Mouse (Mus musculus): ENCODE data around the gene Mast2. TPM values are rescaled to one million over a fixed set of nuclear protein-coding genes. Genes with fewer than 3 reads are reported as not detected.
A peak's percentile ranks its signal among the peaks of the same experiment; 100 is the strongest.

Mast2 gene
- polyA plus RNA-seq, 1 experiment from 2014 or later: 12.8 TPM

DNA sequence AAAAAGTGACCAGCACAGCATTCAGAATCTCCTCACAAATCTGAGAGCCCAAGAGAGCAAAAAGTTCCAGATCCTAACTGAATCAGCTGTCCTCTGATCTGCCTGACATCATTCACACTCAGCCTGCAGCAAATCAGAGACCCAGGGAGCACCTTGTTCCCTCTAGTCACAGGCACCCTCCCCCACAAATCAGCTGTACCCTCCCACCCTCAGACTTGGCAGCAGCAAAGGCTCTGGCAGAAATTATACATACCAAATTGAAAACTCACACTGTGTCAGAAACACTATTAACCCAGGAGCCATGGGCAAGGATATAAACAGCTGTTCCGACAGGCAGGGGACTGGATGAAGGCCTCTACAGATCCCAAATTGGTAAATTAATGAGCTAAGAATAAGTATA is 92.3 kb downstream of the Mast2 start:
- H3K36me3 ChIP-seq (ENCODE audit: inconsistent target): no peaks in the 10 kb centered on the region
- H3K4me3 ChIP-seq (ENCODE audit: inconsistent target): no peak overlapping the region
- no peaks in the 10 kb centered on the region for H3K79me2 ChIP-seq (ENCODE audit: inconsistent target)
- WGBS (ENCODE audit: missing documents): 100% methylated on average over 1 of the region's 1 CpGs
- H3K27ac ChIP-seq: no peak overlapping the region

DNA sequence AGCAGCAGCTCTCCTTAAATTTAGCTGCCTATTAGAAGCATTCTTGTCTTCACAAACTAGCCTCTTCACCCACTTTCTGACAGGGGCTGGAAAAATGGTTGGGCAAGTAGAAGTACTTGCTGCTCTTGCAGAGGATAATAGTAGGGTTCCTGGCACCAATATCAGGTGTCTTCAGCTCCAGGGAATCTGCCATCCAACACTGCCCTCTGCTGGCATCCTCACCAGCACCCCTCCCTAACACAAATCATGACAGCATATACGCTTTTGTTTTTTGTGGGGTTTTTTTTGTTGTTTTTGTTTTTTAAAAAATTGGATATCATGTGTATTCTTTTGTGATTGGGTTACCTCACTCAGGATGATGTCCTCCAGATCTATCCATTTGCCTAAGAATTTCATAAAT is 105.9 kb downstream of the Mast2 start:
- H3K27ac ChIP-seq: no peak overlapping the region
- no peak overlapping the region for H3K4me3 ChIP-seq (ENCODE audit: inconsistent target)
- 100% methylated on average over 1 of the region's 1 CpGs for WGBS (ENCODE audit: missing documents)
- no peaks in the 10 kb centered on the region for H3K79me2 ChIP-seq (ENCODE audit: inconsistent target)
- no peaks in the 10 kb centered on the region for H3K36me3 ChIP-seq (ENCODE audit: inconsistent target)

DNA sequence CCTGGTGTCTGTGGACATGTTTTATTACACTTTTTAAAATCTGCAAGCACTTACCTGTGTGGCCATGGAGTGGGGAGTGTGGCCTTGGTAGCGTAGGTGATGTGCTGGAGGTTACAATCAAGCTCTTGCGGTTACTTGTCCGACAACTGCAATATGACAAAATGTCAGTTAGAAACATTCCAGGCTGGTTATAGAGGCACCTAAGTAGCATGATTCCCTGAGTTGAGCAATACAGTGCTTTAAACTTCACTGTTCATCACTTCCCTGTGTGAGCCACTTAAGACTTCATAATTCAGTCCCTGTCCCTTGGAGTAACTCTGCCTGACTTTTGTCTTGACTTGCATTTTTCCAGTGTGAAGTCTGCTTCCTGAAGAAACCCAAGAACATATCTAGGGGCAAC is 111.1 kb downstream of the Mast2 start:
- no peak overlapping the region for H3K4me3 ChIP-seq (ENCODE audit: inconsistent target)
- H3K36me3 ChIP-seq (ENCODE audit: inconsistent target): no peaks in the 10 kb centered on the region
- H3K27ac ChIP-seq: no peak overlapping the region
- 100% methylated on average over 3 of the region's 3 CpGs for WGBS (ENCODE audit: missing documents)
- H3K79me2 ChIP-seq (ENCODE audit: inconsistent target): no peaks in the 10 kb centered on the region

DNA sequence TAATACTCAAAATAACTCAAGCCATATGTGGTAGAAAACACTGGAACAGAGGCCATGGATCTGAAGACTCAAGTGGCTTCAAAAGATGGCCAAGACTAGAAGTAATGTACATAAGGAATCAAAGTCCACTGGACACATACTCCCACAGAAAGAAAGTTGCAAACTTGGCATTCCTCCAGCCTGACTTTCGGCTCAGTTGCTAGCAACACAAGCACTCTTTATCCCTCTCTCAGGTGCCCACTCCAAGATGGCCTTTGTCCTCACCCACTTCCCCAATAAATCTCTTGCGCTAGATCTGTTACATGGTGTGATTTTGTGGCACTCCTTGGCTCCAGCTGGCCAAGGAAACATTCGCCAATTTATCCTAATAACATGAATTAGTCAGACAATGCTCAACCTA is 111.5 kb downstream of the Mast2 start:
- 98% methylated on average over 3 of the region's 3 CpGs for WGBS (ENCODE audit: missing documents)
- Histone ChIP-seq H3K27ac (no peak overlapping the region), H3K4me3 (ENCODE audit: inconsistent target) (no peak overlapping the region), H3K79me2 (ENCODE audit: inconsistent target) (no peaks in the 10 kb centered on the region), H3K36me3 (ENCODE audit: inconsistent target) (no peaks in the 10 kb centered on the region)

DNA sequence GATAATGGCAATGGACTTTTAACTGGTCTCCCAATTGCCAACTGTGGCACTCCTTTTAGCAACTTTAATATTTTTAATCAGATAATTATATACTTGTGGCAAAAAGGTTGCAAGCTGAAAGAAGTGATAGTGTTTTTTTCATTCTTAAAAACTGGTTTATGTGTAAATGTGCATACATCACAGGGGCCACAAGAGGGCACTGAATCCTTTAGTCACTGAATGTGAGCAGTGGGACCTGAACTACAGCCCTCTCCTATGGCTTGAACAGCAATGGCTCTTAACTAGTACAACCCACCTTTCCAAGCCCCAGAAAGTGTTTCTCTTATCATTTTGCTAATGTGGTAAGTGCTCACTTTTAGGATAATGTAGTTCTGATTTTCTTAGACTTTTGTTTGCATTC is 121.9 kb downstream of the Mast2 start:
- Histone ChIP-seq H3K36me3 (ENCODE audit: inconsistent target) (no peaks in the 10 kb centered on the region), H3K27ac (no peak overlapping the region), H3K4me3 (ENCODE audit: inconsistent target) (no peak overlapping the region), H3K79me2 (ENCODE audit: inconsistent target) (no peaks in the 10 kb centered on the region)

DNA sequence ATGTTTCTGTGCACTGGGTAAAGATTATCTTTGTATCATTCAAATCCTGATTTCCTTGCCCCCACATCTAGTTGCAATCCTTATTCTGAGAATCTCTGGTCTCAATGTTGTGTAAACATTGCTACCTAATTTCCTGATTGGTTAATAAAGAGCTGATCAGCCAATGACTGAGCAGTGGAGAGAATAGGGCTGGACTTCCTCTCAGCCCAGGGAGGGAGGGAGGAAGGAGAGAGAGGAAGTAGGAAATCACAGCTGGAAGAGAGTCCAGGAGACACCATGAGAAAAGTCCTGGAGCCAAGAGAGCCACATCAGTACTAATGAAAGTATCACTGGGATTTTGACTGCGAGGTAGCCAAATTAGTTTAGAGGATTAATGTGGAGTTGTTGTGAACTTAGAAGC is 127.7 kb downstream of the Mast2 start:
- H3K27ac ChIP-seq: no peak overlapping the region
- H3K79me2 ChIP-seq (ENCODE audit: inconsistent target): no peaks in the 10 kb centered on the region
- 90% methylated on average over 1 of the region's 1 CpGs for WGBS (ENCODE audit: missing documents)
- no peak overlapping the region for H3K4me3 ChIP-seq (ENCODE audit: inconsistent target)
- no peaks in the 10 kb centered on the region for H3K36me3 ChIP-seq (ENCODE audit: inconsistent target)

DNA sequence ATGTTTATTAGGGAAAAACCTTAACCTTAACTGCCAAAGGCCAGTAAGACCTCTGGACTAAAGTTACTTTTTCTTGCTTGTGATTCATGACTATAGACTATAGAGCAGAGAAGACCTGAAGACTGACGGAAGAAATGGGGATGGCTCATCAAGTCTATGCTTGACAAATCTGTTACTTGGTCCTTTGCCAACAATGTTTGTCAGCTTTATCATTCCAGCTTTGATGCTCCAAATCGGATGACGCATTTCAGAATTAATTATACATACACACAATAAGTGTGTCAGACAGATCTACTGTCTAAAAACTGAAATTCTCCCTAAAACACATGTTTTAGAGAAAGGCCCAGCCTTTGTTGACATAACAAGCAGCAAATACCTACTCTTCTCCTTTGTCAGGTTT is 134.7 kb downstream of the Mast2 start:
- WGBS (ENCODE audit: missing documents): 100% methylated on average over 3 of the region's 3 CpGs
- H3K79me2 ChIP-seq (ENCODE audit: inconsistent target): no peaks in the 10 kb centered on the region
- H3K27ac ChIP-seq: no peak overlapping the region
- no peaks in the 10 kb centered on the region for H3K36me3 ChIP-seq (ENCODE audit: inconsistent target)
- H3K4me3 ChIP-seq (ENCODE audit: inconsistent target): no peak overlapping the region

DNA sequence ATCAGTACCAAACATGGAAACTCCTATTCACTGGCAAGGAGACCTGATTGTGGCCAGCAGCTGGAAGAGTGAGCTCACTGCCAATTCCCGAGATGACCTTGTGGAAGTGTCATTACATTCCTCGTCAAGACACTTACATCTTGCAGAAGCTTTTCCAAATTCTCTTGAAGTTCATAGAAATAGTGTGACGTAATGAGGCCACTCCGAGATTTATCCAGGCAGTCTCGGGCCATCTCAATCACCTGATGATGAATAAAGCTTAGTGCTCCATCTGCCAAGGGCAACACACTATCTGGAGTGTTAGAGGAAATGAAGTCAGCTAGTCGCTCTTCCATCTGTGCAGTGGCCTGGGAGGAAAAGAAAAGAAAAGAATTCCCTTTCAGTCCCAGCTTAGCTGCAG is 141.9 kb downstream of the Mast2 start:
- H3K36me3 ChIP-seq (ENCODE audit: inconsistent target): no peaks in the 10 kb centered on the region
- no peaks in the 10 kb centered on the region for H3K79me2 ChIP-seq (ENCODE audit: inconsistent target)
- no peak overlapping the region for H3K4me3 ChIP-seq (ENCODE audit: inconsistent target)
- H3K27ac ChIP-seq: no peak overlapping the region
- WGBS (ENCODE audit: missing documents): 91% methylated on average over 6 of the region's 6 CpGs

DNA sequence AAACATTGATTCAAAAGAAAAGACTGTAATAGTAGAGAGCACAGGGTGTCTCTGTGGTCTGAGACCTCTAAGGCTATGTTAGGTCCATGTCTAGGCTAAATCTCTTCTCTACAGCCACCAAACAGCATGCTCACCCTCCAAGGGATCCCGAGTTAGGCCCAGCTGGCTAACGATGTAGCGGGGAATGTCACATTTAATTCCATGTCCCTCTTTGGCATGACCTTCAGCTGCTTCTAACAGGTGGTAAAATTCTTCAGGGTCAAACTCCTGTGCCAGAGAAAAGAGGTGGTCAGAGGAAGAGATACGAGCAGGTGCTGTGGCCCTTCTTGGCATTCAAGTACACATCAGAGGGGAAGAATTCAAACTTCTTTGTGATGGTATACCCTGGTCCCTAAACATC is 146.4 kb downstream of the Mast2 start:
- Histone ChIP-seq H3K79me2 (ENCODE audit: inconsistent target) (no peaks in the 10 kb centered on the region), H3K4me3 (ENCODE audit: inconsistent target) (no peak overlapping the region), H3K27ac (no peak overlapping the region), H3K36me3 (ENCODE audit: inconsistent target) (0 out of 2 replicates have a peak, but pooled peaks cover 4% of the 10 kb centered on the region)
- 100% methylated on average over 4 of the region's 4 CpGs for WGBS (ENCODE audit: missing documents)

DNA sequence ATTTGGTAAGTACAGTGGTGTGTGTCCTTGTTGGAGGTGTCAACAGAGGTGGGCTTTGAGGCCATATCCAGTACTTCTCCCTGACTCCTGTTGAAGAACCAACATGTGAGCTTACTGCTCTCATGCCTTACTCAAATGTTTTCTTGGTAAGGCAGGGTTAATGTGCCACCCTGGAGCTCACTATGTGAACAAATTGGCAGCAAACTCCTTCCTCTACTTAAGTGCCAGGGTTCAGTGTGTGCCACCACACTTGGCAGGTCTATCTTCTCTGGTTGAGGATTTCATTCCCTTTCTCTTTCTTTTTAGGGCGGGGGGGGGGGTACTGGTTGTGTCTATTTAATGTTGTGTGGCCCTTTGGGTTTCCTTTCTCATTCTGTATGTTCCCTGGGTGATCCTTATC is 159.4 kb downstream of the Mast2 start:
- WGBS (ENCODE audit: missing documents): 88% methylated on average over 1 of the region's 1 CpGs
- Histone ChIP-seq H3K36me3 (ENCODE audit: inconsistent target) (peaks cover 10% of the 10 kb centered on the region; the same call in 1 of the 2 replicates), H3K79me2 (ENCODE audit: inconsistent target) (no peaks in the 10 kb centered on the region), H3K4me3 (ENCODE audit: inconsistent target) (no peak overlapping the region), H3K27ac (no peak overlapping the region)

DNA sequence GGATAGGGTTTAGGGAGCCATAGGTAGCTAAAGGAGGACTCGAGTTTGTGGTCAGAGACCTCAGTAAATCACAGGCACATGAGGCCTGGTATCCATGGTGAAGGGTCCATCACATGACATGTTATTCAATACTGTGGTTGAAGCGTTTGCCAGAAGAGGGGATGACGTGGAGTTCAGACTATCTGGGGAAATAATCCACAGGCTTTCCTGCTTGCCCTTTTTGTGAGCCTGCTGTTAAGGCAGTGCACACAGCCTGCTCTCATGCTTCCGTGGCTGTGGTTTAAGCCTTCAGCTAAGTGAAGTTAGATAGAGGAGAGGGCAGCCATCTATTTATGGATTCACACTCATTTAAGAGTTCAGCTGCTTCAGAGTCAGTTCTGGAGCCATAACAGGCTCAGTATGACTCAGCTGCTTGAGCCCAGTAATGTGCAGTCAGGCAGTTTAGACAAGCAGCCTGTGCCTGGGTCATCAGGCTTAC is 163.1 kb downstream of the Mast2 start:
- H3K4me3 ChIP-seq (ENCODE audit: inconsistent target): no peak overlapping the region
- WGBS (ENCODE audit: missing documents): 3% methylated on average over 4 of the region's 4 CpGs

DNA sequence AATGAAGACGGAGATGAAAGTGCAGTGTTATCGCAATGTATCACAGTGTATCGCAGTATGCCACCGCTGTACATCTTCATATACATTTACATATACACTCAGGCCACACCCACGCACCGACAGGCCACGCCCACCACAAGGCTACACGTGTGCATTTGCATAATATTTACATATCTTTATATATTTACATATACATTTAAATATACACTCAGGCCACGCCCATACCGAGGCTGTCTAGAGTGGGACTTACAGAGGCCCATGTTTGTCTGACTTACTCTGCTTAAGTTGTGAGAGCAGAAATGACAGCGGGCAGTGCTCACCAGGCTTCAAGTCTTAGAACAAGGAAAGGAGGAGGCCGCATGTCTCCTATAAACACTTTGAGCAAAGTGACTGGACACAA is 170.7 kb downstream of the Mast2 start:
- H3K79me2 ChIP-seq (ENCODE audit: inconsistent target): no peaks in the 10 kb centered on the region
- WGBS (ENCODE audit: missing documents): 82% methylated on average over 11 of the region's 12 CpGs

More for the DNA sequence above, 163.1 kb downstream of the Mast2 start:
- Histone ChIP-seq H3K36me3 (ENCODE audit: inconsistent target) (no peaks in the 10 kb centered on the region), H3K79me2 (ENCODE audit: inconsistent target) (no peaks in the 10 kb centered on the region), H3K27ac (peak overlapping the region; percentile 85)

DNA sequence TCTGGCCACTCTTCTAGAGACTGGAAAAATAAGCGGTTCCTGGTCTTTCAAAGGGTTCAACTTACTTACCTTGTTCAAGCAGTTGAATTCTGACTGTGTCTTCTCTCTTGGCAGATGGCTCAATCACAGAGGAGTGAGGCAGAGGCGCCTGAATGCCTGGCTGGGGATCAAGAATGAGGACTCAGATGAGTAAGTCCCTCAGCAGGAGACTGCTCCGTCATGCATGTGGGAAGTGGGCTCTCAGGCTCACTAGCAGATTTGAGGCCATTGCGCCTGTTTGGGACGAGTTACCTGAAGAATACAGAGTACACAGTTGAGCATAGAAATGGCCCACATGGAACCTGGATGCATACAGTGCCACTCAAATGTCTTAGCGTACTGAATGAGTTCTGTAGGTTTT is 172.4 kb downstream of the Mast2 start:
- Histone ChIP-seq H3K36me3 (ENCODE audit: inconsistent target) (no peaks in the 10 kb centered on the region), H3K79me2 (ENCODE audit: inconsistent target) (no peaks in the 10 kb centered on the region), H3K4me3 (ENCODE audit: inconsistent target) (no peak overlapping the region), H3K27ac (no peak overlapping the region)
- 86% methylated on average over 6 of the region's 6 CpGs for WGBS (ENCODE audit: missing documents)

More for the DNA sequence above, 170.7 kb downstream of the Mast2 start:
- no peak overlapping the region for H3K4me3 ChIP-seq (ENCODE audit: inconsistent target)
- H3K27ac ChIP-seq: no peak overlapping the region
- no peaks in the 10 kb centered on the region for H3K36me3 ChIP-seq (ENCODE audit: inconsistent target)

DNA sequence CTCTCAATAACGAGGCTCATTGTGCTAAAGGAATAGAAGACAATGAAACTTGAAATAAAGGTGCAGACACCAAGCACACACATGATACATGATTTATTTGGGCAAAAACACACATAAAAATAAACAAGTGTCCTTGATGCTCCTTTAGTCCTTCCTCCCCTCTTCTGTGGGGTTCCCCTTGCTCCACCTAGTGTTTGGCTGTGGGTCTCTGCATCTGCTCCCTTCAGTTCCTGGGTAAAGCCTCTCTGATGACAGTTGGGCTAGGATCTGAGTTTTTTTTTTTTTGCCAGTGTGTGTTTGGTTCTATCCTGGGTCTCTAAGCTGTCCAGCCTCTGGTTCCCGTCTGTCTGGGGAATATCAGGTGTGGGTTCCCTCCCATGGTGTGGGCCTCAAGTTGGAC is 181.8 kb downstream of the Mast2 start:
- 66% methylated on average over 2 of the region's 2 CpGs for WGBS (ENCODE audit: missing documents)
- no peak overlapping the region for H3K27ac ChIP-seq
- H3K4me3 ChIP-seq (ENCODE audit: inconsistent target): no peak overlapping the region
- no peaks in the 10 kb centered on the region for H3K79me2 ChIP-seq (ENCODE audit: inconsistent target)
- no peaks in the 10 kb centered on the region for H3K36me3 ChIP-seq (ENCODE audit: inconsistent target)

DNA sequence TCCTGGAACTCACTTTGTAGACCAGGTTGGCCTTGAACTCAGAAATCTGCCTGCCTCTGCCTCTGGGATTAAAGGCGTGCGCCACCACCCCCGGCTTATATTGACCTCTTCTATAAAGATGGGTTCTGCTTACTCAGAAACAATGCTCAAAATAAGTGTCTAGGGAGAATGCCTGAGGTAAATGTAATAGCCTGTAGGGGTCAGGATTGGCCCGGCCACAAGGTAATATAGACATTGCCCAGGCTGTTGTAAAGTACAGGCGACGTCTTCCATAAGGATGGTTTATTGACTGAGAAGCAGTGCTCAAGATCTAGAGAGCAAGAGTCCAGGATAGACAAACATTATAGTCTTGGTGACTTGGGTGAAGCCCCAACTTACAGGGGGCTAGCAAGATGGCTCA is 195.8 kb downstream of the Mast2 start:
- Histone ChIP-seq H3K36me3 (ENCODE audit: inconsistent target) (no peaks in the 10 kb centered on the region), H3K27ac (no peak overlapping the region), H3K4me3 (ENCODE audit: inconsistent target) (no peak overlapping the region), H3K79me2 (ENCODE audit: inconsistent target) (no peaks in the 10 kb centered on the region)
- WGBS (ENCODE audit: missing documents): 96% methylated on average over 6 of the region's 6 CpGs

Data from macrophage (primary cell).